Mouse (Mus musculus) CH12.LX (cell line): Measurements from ENCODE around the gene 4931428F04Rik.

Experiments used
- CTCF ChIP-seq, 2 experiments: IDR thresholded peaks in 1 of 2; conservative IDR thresholded peaks in 1 of 2; 2 replicates each; pipeline ENCODE4 v1.5.1; 2011 to 2012; ENCODE audit warnings: low read depth in 2 of 2, low read length in 2 of 2, improper control_type of control experiment in 1 of 2, inconsistent platforms in 1 of 2, mild to moderate bottlenecking in 1 of 2, moderate library complexity in 1 of 2
- ETS1 ChIP-seq: conservative IDR thresholded peaks from 2 replicates; pipeline ENCODE4 v1.6.1; 2012; ENCODE audit warnings: low read depth, mild to moderate bottlenecking, inconsistent platforms, low read length, improper control_type of control experiment, moderate library complexity
- GABPA ChIP-seq: IDR thresholded peaks from 2 replicates; pipeline ENCODE4 v1.6.1; 2012; ENCODE audit warnings: low read depth, low read length, improper control_type of control experiment, inconsistent platforms; ENCODE audit not compliant: insufficient replicate concordance
- MXI1 ChIP-seq: IDR thresholded peaks from 2 replicates; pipeline ENCODE4 v1.6.1; 2011; ENCODE audit warnings: mild to moderate bottlenecking, low read depth, low read length, improper control_type of control experiment
- NELFE ChIP-seq: IDR thresholded peaks from 2 replicates; pipeline ENCODE4 v1.6.1; 2011; ENCODE audit warnings: low read depth, low read length, improper control_type of control experiment
- POLR2A ChIP-seq: IDR thresholded peaks from 2 replicates; pipeline ENCODE4 v1.6.1; 2011; ENCODE audit warnings: low read depth, mild to moderate bottlenecking, improper control_type of control experiment, low read length
- RAD21 ChIP-seq: IDR thresholded peaks from 2 replicates; pipeline ENCODE4 v1.6.1; 2011; ENCODE audit warnings: low read depth, mild to moderate bottlenecking, low read length, improper control_type of control experiment, moderate library complexity
- RCOR1 ChIP-seq: conservative IDR thresholded peaks from 2 replicates; pipeline ENCODE4 v1.6.1; 2012; ENCODE audit warnings: low read depth, mild to moderate bottlenecking, inconsistent platforms, low read length, improper control_type of control experiment
- SMC3 ChIP-seq: IDR thresholded peaks from 2 replicates; pipeline ENCODE4 v1.6.1; 2011; ENCODE audit warnings: low read depth, low read length, improper control_type of control experiment

DNA sequence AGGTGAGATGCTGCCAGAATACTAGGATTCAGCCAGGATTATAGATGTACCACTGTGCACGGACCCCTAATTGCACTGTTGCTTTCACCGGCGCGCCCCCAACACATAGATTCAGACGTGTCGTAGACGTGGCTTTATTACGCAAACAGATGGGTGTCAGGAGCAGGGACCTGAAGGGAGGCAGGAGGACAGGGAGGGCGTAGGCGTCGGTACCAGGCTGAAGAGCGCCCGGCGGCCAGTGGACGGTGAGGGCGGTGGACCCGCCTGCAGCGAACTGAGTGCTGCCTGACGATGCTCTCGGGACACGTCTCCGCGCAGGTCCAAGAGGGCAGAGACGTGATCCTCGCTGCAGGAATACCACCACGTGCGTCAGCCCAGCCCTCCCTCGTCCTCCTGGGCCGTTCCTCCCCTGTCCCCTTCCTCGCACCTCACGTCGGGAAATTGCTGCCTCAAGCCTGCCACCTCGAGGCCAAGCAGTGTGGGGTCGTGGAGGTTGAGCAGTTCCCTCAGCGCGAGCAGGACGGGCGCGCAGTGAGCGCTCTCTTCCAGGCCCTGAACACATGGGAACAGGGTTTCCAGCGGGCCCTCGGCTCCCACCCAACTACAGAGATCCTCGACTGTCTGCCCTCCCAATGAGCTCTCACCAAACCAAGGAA is at the start of gene 4931428F04Rik:
- TF ChIP-seq POLR2A (no peak), CTCF (conservative IDR thresholded peaks at IDR 0.05 in 1 of 2, IDR thresholded peaks at IDR 0.05 in 1 of 2; ENCODE audit: low read depth in 2 of 2, low read length in 2 of 2) (peak in 1 of 2 experiments; percentile 52; a peak in 2 of 4 replicates), ETS1 (no peak), SMC3 (0 out of 2 replicates have a peak, but pooled peaks have one; percentile 8), MXI1 (no peak), RAD21 (peak; percentile 14), NELFE (no peak), GABPA (no peak), RCOR1 (no peak)
